20 mouse cellular contexts compared by ENCODE assay signal in the genomic region with DNA sequence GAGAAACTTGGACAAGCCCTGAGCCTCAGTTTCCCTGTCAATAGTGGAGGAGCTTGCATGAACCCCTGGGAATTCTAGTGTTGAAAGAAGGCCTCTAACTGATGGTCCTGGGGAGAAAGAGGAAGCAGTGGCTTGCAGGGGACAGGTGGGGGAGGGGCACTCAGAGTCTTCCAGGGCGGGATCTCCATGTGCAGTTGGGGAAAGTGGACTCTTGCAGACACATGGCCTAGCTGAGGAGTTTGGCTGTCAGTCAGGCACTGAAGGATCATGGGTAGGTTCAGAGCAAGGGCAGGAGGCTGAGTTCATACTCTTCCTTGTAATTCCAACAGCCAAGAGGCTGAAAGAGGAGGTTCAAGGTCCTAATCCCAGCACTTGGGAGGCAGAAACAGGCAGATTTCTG. TPM values are rescaled to one million over a fixed set of nuclear protein-coding genes. Genes with fewer than 3 reads are reported as not detected.
A peak's percentile ranks its signal among the peaks of the same experiment; 100 is the strongest.
DNase-seq lines count a peak whose midpoint lies in the region; ATAC-seq and TF ChIP-seq lines count a peak whose summit lies in the region.
"Had no signal": no experiment of that assay in that cellular context is flagged by ENCODE, and none has a peak within 500 bp of the region (broad histone marks: within the 10 kb centered on the region; RNA-seq: fewer than 3 reads in every experiment).

No protein-coding gene starts in this region.

- ATAC-seq in liver, embryonic 15.5 days (ENCODE audit: insufficient read depth): no peak
- no peak for ATAC-seq in hindbrain, postnatal 0 days
- no peak for ATAC-seq in heart, embryonic 12.5 days (ENCODE audit: insufficient number of reproducible peaks, low FRiP score)

- H3K27me3 ChIP-seq in heart, embryonic 10.5 days (ENCODE audit: insufficient read depth, poor library complexity, severe bottlenecking): peaks cover 32% of the 10 kb centered on the region
- peaks cover 61% of the 10 kb centered on the region for H3K27me3 ChIP-seq in liver, embryonic 15.5 days
- no peaks in the 10 kb centered on the region for H3K27me3 ChIP-seq in splenic B cell, adult 2 months (ENCODE audit: control insufficient read depth, insufficient read depth, low read length, poor library complexity, severe bottlenecking)
- no peaks in the 10 kb centered on the region; the same call in 1 of the 2 replicates for H3K27me3 ChIP-seq in hindbrain, postnatal 0 days (ENCODE audit: insufficient read depth, low read length)
- H3K27me3 ChIP-seq in heart, embryonic 12.5 days (replicated peaks): peaks cover 19% of the 10 kb centered on the region
- H3K27me3 ChIP-seq: embryonic facial prominence, embryonic 15.5 days had no signal

- DNase-seq in heart, embryonic 10.5 days (ENCODE audit: low spot score): no peak
- no peak for DNase-seq in heart, adult 18-20 months
- peak; percentile 49 for DNase-seq in splenic B cell, adult 2 months (ENCODE audit: low read depth, low spot score)
- DNase-seq in hindbrain, postnatal 0 days (ENCODE audit: low spot score): no peak
- no peak for DNase-seq in kidney, adult 8-10 months
- DNase-seq: cerebellum, adult 11 months; midbrain, embryonic 14.5 days; thymus, postnatal 4 days had no signal

- peaks cover 64% of the 10 kb centered on the region for H3K4me1 ChIP-seq in heart, embryonic 10.5 days
- peaks cover 23% of the 10 kb centered on the region for H3K4me1 ChIP-seq in bone marrow macrophage, adult 2 months (ENCODE audit: control insufficient read depth, insufficient read depth, low read length)
- peaks cover 61% of the 10 kb centered on the region for H3K4me1 ChIP-seq in liver, embryonic 15.5 days (replicated peaks)
- H3K4me1 ChIP-seq in hindbrain, postnatal 0 days (ENCODE audit: insufficient read depth, low read length): peaks cover 6% of the 10 kb centered on the region; the same call in 1 of the 2 replicates
- peaks cover 27% of the 10 kb centered on the region for H3K4me1 ChIP-seq in heart, embryonic 12.5 days (replicated peaks)

- H3K9me3 ChIP-seq in heart, embryonic 10.5 days: no peaks in the 10 kb centered on the region
- H3K9me3 ChIP-seq in liver, embryonic 15.5 days (replicated peaks): no peaks in the 10 kb centered on the region
- H3K9me3 ChIP-seq in hindbrain, postnatal 0 days (ENCODE audit: low read length): no peaks in the 10 kb centered on the region
- H3K9me3 ChIP-seq in heart, embryonic 12.5 days (replicated peaks): no peaks in the 10 kb centered on the region
- H3K9me3 ChIP-seq: embryonic facial prominence, embryonic 15.5 days; limb, embryonic 15.5 days had no signal

- no peaks in the 10 kb centered on the region for H3K36me3 ChIP-seq in heart, embryonic 10.5 days
- no peaks in the 10 kb centered on the region for H3K36me3 ChIP-seq in liver, embryonic 15.5 days (replicated peaks)
- no peaks in the 10 kb centered on the region for H3K36me3 ChIP-seq in splenic B cell, adult 2 months (ENCODE audit: control insufficient read depth, insufficient read depth, low read length, poor library complexity, severe bottlenecking)
- no peaks in the 10 kb centered on the region for H3K36me3 ChIP-seq in hindbrain, postnatal 0 days (ENCODE audit: insufficient read depth, low read length)
- no peaks in the 10 kb centered on the region for H3K36me3 ChIP-seq in heart, embryonic 12.5 days
- H3K36me3 ChIP-seq: embryonic facial prominence, embryonic 15.5 days; limb, embryonic 15.5 days had no signal

- H3K4me2 ChIP-seq in liver, embryonic 15.5 days: peak overlapping the region; percentile 44
- no peak overlapping the region for H3K4me2 ChIP-seq in hindbrain, postnatal 0 days (ENCODE audit: low read depth, low read length)
- no peak overlapping the region for H3K4me2 ChIP-seq in heart, embryonic 12.5 days
- H3K4me2 ChIP-seq: embryonic facial prominence, embryonic 15.5 days; hindbrain, embryonic 14.5 days; limb, embryonic 15.5 days had no signal

- no peak for TF ChIP-seq POLR2A in bone marrow macrophage, adult 2 months (IDR thresholded peaks at IDR 0.05; ENCODE audit: borderline replicate concordance, low read depth, low read length)

- 0 out of 2 replicates have a peak overlapping the region, but pooled peaks have one; percentile 7 for H3K27ac ChIP-seq in heart, embryonic 10.5 days
- peak overlapping the region; percentile 76 for H3K27ac ChIP-seq in bone marrow macrophage, adult 2 months (ENCODE audit: insufficient read depth, low read depth, low read length)
- H3K27ac ChIP-seq in liver, embryonic 15.5 days (replicated peaks): peak overlapping the region; percentile 57
- no peak overlapping the region for H3K27ac ChIP-seq in hindbrain, postnatal 0 days
- H3K27ac ChIP-seq in heart, embryonic 12.5 days (ENCODE audit: poor library complexity, severe bottlenecking): no peak overlapping the region
- H3K27ac ChIP-seq: embryonic facial prominence, embryonic 15.5 days; hindbrain, embryonic 14.5 days; layer of hippocampus, adult 2 months; limb, embryonic 15.5 days had no signal

- no peak for TF ChIP-seq CTCF in bone marrow macrophage, adult 2 months (IDR thresholded peaks at IDR 0.05; ENCODE audit: low read depth, low read length)
- no peak for TF ChIP-seq CTCF in hindbrain, postnatal 0 days (IDR thresholded peaks at IDR 0.05; ENCODE audit: low read depth)

- no peak overlapping the region for H3K9ac ChIP-seq in liver, embryonic 15.5 days
- H3K9ac ChIP-seq in hindbrain, postnatal 0 days (replicated peaks; ENCODE audit: low read length): no peak overlapping the region
- no peak overlapping the region for H3K9ac ChIP-seq in heart, embryonic 12.5 days
- H3K9ac ChIP-seq: embryonic facial prominence, embryonic 15.5 days; hindbrain, embryonic 14.5 days; limb, embryonic 15.5 days had no signal

- H3K4me3 ChIP-seq in heart, embryonic 10.5 days: no peak overlapping the region
- 0 out of 2 replicates have a peak overlapping the region, but pooled peaks have one; percentile 5 for H3K4me3 ChIP-seq in bone marrow macrophage, adult 2 months (ENCODE audit: insufficient read depth, low read length)
- no peak overlapping the region for H3K4me3 ChIP-seq in liver, embryonic 15.5 days (replicated peaks)
- no peak overlapping the region for H3K4me3 ChIP-seq in hindbrain, postnatal 0 days (ENCODE audit: low read length)
- no peak overlapping the region for H3K4me3 ChIP-seq in heart, embryonic 12.5 days
- H3K4me3 ChIP-seq: embryonic facial prominence, embryonic 15.5 days; layer of hippocampus, adult 2 months; limb, embryonic 15.5 days had no signal

- 32% methylated on average over 1 of the region's 1 CpGs for WGBS in heart, embryonic 10.5 days
- WGBS in liver, embryonic 15.5 days (ENCODE audit: insufficient replicate concordance): 26% methylated on average over 1 of the region's 1 CpGs
- 53% methylated on average over 1 of the region's 1 CpGs for WGBS in hindbrain, postnatal 0 days
- WGBS in heart, embryonic 12.5 days: 48% methylated on average over 1 of the region's 1 CpGs

RNA-seq across cellular contexts. Expression of a gene that starts 2.7 kb away (rescaled TPM):
- polyA plus RNA-seq in heart, embryonic 10.5 days (2016; fragmentation: Nextera tagmentation; extraction: Ambion mirVana): 16.2 and 36.9 TPM in 2 replicates
- under 1 TPM; 0.12 to 0.18 TPM for total RNA-seq in heart, adult 18-20 months (2021)
- not detected in 2 replicates for polyA plus RNA-seq in bone marrow macrophage, adult 2 months (2012; ENCODE audit: insufficient read depth, insufficient read length, missing spikeins)
- polyA plus RNA-seq in liver, embryonic 15.5 days (2015; fragmentation: Nextera tagmentation; extraction: Ambion mirVana): 5.8 and 6.1 TPM in 2 replicates
- total RNA-seq in hindbrain, postnatal 0 days (2014; rRNA removed): 487 and 541 TPM in 2 replicates
- 268 and 283 TPM in 2 replicates for polyA plus RNA-seq in hindbrain, postnatal 0 days (2015; fragmentation: Nextera tagmentation; extraction: Ambion mirVana)
- polyA plus RNA-seq in heart, embryonic 12.5 days (2016; fragmentation: Nextera tagmentation; extraction: Ambion mirVana): 14.2 and 15.5 TPM in 2 replicates

RNA-seq across cellular contexts. Expression of a gene that starts 2.9 kb away (rescaled TPM):
- polyA plus RNA-seq in heart, embryonic 10.5 days (2016; fragmentation: Nextera tagmentation; extraction: Ambion mirVana): 2.4 and 7.8 TPM in 2 replicates
- total RNA-seq in heart, adult 18-20 months (2021): not detected
- not detected in 2 replicates for polyA plus RNA-seq in bone marrow macrophage, adult 2 months (2012; ENCODE audit: insufficient read depth, insufficient read length, missing spikeins)
- 112 and 131 TPM in 2 replicates for polyA plus RNA-seq in liver, embryonic 15.5 days (2015; fragmentation: Nextera tagmentation; extraction: Ambion mirVana)
- total RNA-seq in hindbrain, postnatal 0 days (2014; rRNA removed): 9.4 and 20.5 TPM in 2 replicates
- polyA plus RNA-seq in hindbrain, postnatal 0 days (2015; fragmentation: Nextera tagmentation; extraction: Ambion mirVana): 11.6 and 11.8 TPM in 2 replicates
- 1.8 and 2.0 TPM in 2 replicates for polyA plus RNA-seq in heart, embryonic 12.5 days (2016; fragmentation: Nextera tagmentation; extraction: Ambion mirVana)
- polyA plus RNA-seq: C2C12 had no signal

RNA-seq across cellular contexts. Expression of a gene that starts 8.9 kb away (rescaled TPM):
- polyA plus RNA-seq in heart, embryonic 10.5 days (2016; fragmentation: Nextera tagmentation; extraction: Ambion mirVana): 0.14 and 0.15 TPM in 2 replicates
- not detected for total RNA-seq in heart, adult 18-20 months (2021)
- 0.75 TPM in 1 of 2 replicates, not detected in the other for polyA plus RNA-seq in bone marrow macrophage, adult 2 months (2012; ENCODE audit: insufficient read depth, insufficient read length, missing spikeins)
- 211 and 227 TPM in 2 replicates for polyA plus RNA-seq in liver, embryonic 15.5 days (2015; fragmentation: Nextera tagmentation; extraction: Ambion mirVana)
- total RNA-seq in hindbrain, postnatal 0 days (2014; rRNA removed): not detected in 2 replicates
- 0.24 TPM in 1 of 2 replicates, not detected in the other for polyA plus RNA-seq in hindbrain, postnatal 0 days (2015; fragmentation: Nextera tagmentation; extraction: Ambion mirVana)
- 0.47 TPM in 1 of 2 replicates, not detected in the other for polyA plus RNA-seq in heart, embryonic 12.5 days (2016; fragmentation: Nextera tagmentation; extraction: Ambion mirVana)
- total RNA-seq: layer of hippocampus, adult 2 months; left cerebral cortex, postnatal 10 days had no signal
- polyA plus RNA-seq: C2C12; cortical plate, adult 2 months; forebrain, embryonic 11.5 days; heart, postnatal 0 days; midbrain, embryonic 14.5 days had no signal

RNA-seq across cellular contexts. Expression of a gene that starts 13.5 kb away (rescaled TPM):
- polyA plus RNA-seq in heart, embryonic 10.5 days (2016; fragmentation: Nextera tagmentation; extraction: Ambion mirVana): not detected in 2 replicates
- 100 to 1,000 TPM in 1 of 2 experiments, 10 to 100 TPM in 1; 49.7 to 435 TPM for total RNA-seq in heart, adult 18-20 months (2021)
- polyA plus RNA-seq in bone marrow macrophage, adult 2 months (2012; ENCODE audit: insufficient read depth, insufficient read length, missing spikeins): 1.3 TPM in 1 of 2 replicates, not detected in the other
- polyA plus RNA-seq in liver, embryonic 15.5 days (2015; fragmentation: Nextera tagmentation; extraction: Ambion mirVana): not detected in 2 replicates
- not detected in 2 replicates for total RNA-seq in hindbrain, postnatal 0 days (2014; rRNA removed)
- not detected in 2 replicates for polyA plus RNA-seq in hindbrain, postnatal 0 days (2015; fragmentation: Nextera tagmentation; extraction: Ambion mirVana)
- polyA plus RNA-seq in heart, embryonic 12.5 days (2016; fragmentation: Nextera tagmentation; extraction: Ambion mirVana): not detected in 2 replicates
- total RNA-seq: layer of hippocampus, adult 2 months; left cerebral cortex, postnatal 10 days had no signal
- polyA plus RNA-seq: C2C12; embryonic facial prominence, embryonic 15.5 days; forebrain, embryonic 11.5 days; heart, postnatal 0 days; hindbrain, embryonic 14.5 days; limb, embryonic 15.5 days; midbrain, embryonic 14.5 days had no signal

RNA-seq across cellular contexts. Expression of a gene that starts 22.9 kb away (rescaled TPM):
- 174 and 264 TPM in 2 replicates for polyA plus RNA-seq in heart, embryonic 10.5 days (2016; fragmentation: Nextera tagmentation; extraction: Ambion mirVana)
- 10 to 100 TPM; 35.8 to 39.9 TPM for total RNA-seq in heart, adult 18-20 months (2021)
- 129 and 141 TPM in 2 replicates for polyA plus RNA-seq in bone marrow macrophage, adult 2 months (2012; ENCODE audit: insufficient read depth, insufficient read length, missing spikeins)
- polyA plus RNA-seq in liver, embryonic 15.5 days (2015; fragmentation: Nextera tagmentation; extraction: Ambion mirVana): 120 and 133 TPM in 2 replicates
- 166 and 173 TPM in 2 replicates for total RNA-seq in hindbrain, postnatal 0 days (2014; rRNA removed)
- 58.9 and 65.5 TPM in 2 replicates for polyA plus RNA-seq in hindbrain, postnatal 0 days (2015; fragmentation: Nextera tagmentation; extraction: Ambion mirVana)
- 139 and 142 TPM in 2 replicates for polyA plus RNA-seq in heart, embryonic 12.5 days (2016; fragmentation: Nextera tagmentation; extraction: Ambion mirVana)

Comparison
In these comparisons a context has a peak if more than half of its experiments do, and no peak if none do; other contexts are left out.
1. H3K27ac ChIP-seq: peak in heart, embryonic 10.5 days (single experiment), bone marrow macrophage, adult 2 months (single experiment) and liver, embryonic 15.5 days (single experiment); none in hindbrain, postnatal 0 days (single experiment) and heart, embryonic 12.5 days (single experiment).
2. RNA of a gene that starts 8.9 kb away (polyA plus RNA-seq): 211 to 227 TPM in liver, embryonic 15.5 days; 0.75 TPM in bone marrow macrophage, adult 2 months, 0.47 TPM in heart, embryonic 12.5 days, 0.14 to 0.15 TPM in heart, embryonic 10.5 days and 0.24 TPM in hindbrain, postnatal 0 days; every median in the first group is over 100 times any median in the second.